Mouse (Mus musculus) thymus, postnatal 10 days (tissue): Measurements from ENCODE around the gene Ypel3.

Source experiments
- DNase-seq, 2 experiments: peaks; one replicate each; pipeline ENCODE4 v3.0.0; 2021; ENCODE audit warnings: low spot score in 2 of 2

The Ypel3 gene

DNA sequence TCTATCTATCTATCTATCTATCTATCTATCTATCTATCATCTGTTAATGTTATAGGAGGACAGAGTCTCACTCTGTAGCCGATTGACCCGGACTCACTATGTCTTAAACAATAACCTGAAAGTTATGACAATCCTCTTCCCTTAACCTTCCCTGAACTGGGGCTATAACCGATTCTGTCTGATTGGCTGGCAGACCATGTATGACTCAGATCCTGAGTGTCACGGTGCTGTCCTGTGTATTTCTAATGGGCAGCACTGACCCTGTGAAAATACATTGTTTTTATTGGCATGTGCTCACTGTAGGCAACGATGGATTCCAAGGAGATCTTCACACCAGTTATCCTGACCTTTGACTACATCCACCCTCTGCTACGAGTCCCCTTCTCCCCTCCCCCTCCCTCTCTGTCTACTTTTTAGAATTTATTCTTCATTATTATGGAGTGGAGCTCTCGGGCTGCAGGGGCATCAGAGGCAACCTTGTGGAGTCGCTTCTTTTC is 39.0 kb downstream of the Ypel3 start:
- DNase-seq, result no peak

GRCm38 (mm10) chr7:126816494-126816893 is 39.7 kb downstream of the Ypel3 start:
- DNase-seq, result no peak

GRCm38 (mm10) chr7:126817595-126817994 is 40.8 kb downstream of the Ypel3 start:
- DNase-seq, result no peak

GRCm38 (mm10) chr7:126818818-126819217 is 42.1 kb downstream of the Ypel3 start:
- DNase-seq, result no peak

DNA sequence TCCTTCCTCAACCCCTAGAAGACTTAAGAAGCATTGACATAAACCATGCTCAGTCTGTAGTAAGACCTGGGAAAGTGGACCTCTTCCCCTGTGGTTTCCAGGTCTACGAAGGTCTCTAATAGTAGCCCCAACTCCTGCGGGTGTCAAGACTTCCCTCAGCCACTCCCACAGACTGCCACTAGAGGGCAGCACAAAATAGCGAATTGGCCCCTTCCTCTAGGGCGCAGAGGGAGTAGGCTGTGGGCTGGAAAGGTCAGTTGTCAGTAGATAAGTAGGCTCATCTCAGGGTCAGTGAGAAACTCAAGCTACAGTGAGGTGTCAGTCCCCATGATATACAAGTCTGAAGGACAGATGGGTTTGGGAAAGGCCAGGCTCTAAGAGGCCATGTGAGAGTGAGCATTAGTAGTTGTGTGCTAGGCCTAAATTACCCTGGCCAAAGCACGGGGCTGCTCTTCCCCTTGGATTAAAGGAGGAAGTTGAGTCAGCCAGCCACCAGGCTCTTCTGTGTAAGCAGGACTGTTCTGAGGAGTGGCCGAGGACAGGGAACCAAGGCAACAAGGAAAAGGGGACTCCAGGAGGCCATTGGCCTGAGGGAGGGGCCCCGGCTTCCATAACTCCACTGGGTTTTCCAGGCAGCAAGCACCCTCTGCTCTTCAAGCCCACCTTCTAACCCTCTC is 45.2 kb downstream of the Ypel3 start:
- DNase-seq, result peak; percentile 40 to 80

DNA sequence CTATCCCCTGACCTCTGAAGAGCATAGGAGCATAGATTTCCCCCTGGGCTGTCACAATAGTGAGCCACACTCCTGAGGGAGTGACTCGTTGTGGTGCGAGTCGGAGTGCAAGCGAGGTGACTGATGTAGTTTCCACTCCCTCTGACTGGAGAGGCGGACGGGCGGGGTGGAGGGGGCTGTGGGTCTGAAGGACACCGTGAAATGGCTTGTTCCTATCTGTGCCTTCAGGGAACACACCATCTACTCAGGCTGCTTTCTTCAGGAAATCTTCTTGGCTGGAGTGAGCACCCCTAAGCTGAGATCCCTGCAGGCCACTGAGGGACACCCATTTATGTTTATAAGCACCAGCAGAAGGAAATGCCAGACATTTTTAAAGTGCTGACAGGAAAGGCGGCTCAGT is 46.0 kb downstream of the Ypel3 start:
- no peak for DNase-seq

DNA sequence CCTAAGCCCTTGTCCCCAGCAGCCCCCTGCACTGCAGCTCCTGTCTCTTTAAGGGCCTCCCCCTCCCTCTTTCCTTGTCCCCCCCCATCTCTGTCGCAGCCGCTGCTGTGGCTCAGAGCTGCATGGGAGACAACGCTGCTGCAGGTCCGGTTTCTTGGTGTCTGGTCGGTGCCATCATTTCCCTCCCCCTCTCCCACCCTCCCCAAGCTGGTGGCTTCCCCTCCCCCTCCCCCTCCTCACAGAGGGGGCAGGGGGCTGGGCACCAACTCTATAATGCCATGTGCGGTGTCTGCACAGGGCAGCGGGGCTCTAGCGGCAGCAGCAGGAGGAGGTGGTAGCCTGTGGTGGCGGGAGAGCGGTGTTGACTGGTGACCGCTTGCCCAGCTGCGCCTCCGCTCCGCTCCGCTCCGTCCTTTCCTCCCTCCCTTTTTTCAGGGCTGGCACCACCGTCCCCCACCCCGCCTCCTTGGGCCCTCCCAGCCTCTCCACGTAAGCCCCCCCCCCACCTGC is 46.5 kb downstream of the Ypel3 start:
- no peak for DNase-seq

GRCm38 (mm10) chr7:126823940-126824339 is 47.2 kb downstream of the Ypel3 start:
- no peak for DNase-seq

DNA sequence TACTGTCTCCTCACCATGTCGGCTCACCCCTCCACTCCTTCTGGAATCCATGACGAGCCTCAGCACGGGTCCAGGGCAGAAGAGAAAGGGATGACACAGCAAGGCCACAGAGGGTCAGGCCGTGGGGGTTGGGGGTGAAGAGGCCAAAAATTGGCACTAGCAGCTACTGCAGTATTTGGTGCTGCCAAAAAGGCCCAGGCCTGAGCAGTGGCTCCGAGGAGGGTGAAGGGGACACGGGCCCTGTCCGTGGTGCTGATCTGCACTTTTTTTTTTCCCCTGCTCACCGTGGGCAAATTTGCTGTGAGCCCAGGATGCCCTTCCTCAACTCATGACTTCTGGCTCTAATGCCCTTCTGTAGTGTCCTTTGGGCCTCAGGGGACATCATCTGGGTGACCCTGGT is 48.6 kb downstream of the Ypel3 start:
- no peak for DNase-seq

GRCm38 (mm10) chr7:126825952-126826351 is 49.2 kb downstream of the Ypel3 start:
- no peak for DNase-seq
